Mouse (Mus musculus) erythroblast, embryonic 14.5 days (primary cell): ENCODE data around the gene Bmpr1a. TPM values are rescaled to one million over a fixed set of nuclear protein-coding genes. Genes with fewer than 3 reads are reported as not detected.
"Not testable (repeated sequence)": the region's sequence is repeated elsewhere in the genome, so short reads cannot be mapped to it uniquely, and the experiment has no call there.

Experiments
- H3K27me3 ChIP-seq: 2 replicates; pipeline ENCODE4 v1.6.1; 2012; ENCODE audit warnings: inconsistent platforms; ENCODE audit not compliant: control insufficient read depth
- H3K36me3 ChIP-seq: 2 replicates; pipeline ENCODE4 v1.6.1; 2012; ENCODE audit warnings: mild to moderate bottlenecking, inconsistent platforms; ENCODE audit not compliant: control insufficient read depth
- H3K4me1 ChIP-seq: 2 replicates; pipeline ENCODE4 v1.6.1; 2012; ENCODE audit warnings: inconsistent platforms; ENCODE audit not compliant: control insufficient read depth
- H3K4me3 ChIP-seq: replicated peaks from 2 replicates; pipeline ENCODE3; 2012; ENCODE audit warnings: moderate library complexity, mild to moderate bottlenecking, inconsistent platforms
- H3K9me3 ChIP-seq: 2 replicates; pipeline ENCODE4 v1.6.1; 2012; ENCODE audit warnings: low read length, inconsistent platforms, mixed read lengths; ENCODE audit not compliant: control insufficient read depth
- GATA1 ChIP-seq: IDR thresholded peaks from 2 replicates; pipeline ENCODE4 v1.6.1; 2012; ENCODE audit warnings: low read length, inconsistent platforms, mixed read lengths
- TAL1 ChIP-seq: IDR thresholded peaks from 3 replicates; pipeline ENCODE4 v1.6.1; 2012; ENCODE audit warnings: low read length, inconsistent platforms, mixed read lengths
- polyA plus RNA-seq: library from polyadenylated mRNA; stranded (reverse); fragments of >175 nt; gene quantifications from 2 replicates; pipeline ENCODE4 v1.2.3, GENCODE M21; 2012

Gene Bmpr1a
- polyA plus RNA-seq, 1 experiment: not detected

DNA sequence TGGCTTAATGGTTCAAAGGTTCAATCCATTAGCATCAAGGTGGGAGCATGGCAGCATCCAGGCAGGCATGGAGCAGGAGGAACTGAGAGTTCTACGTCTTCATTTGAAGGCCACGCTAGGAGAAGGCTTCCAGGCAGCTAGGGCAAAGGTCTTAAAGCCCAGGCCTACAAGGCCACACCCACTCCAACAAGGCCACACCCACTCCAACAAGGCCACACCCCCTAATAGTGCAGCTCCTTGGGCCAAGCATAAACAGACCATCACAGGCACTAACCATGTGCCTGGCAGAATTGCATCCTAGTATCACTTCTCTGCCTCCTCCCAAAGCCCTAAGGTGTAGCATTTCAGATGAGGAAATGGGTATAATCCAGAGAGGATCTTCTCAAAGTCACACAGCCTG is 131.4 kb downstream of the Bmpr1a start:
- no peaks in the 10 kb centered on the region for H3K27me3 ChIP-seq
- no peak for TF ChIP-seq GATA1
- no peak for TF ChIP-seq TAL1
- no peak overlapping the region for H3K4me3 ChIP-seq
- no peaks in the 10 kb centered on the region for H3K9me3 ChIP-seq
- no peaks in the 10 kb centered on the region for H3K36me3 ChIP-seq
- no peaks in the 10 kb centered on the region for H3K4me1 ChIP-seq

DNA sequence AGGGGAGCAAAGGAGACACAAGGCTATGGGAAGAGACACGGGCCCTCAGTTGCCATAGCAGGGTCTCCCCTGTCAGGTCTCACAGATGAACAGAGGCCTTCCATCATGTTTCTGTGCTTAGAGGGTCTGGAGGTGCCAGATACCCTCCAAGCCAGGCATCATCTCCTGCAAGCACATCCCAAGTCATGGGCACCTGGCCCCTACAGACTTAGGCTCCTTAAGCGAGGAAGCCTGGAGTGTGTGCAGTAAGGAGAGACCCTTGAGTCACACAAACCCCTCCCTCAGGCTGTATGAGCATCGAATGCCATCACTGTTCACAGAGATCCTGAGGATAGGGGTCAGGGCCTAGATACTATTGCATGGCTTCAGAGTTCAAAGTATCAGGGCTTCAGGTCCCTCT is 132.2 kb downstream of the Bmpr1a start:
- no peaks in the 10 kb centered on the region for H3K9me3 ChIP-seq
- no peaks in the 10 kb centered on the region for H3K36me3 ChIP-seq
- TF ChIP-seq GATA1 (no peak), TAL1 (no peak)
- no peak overlapping the region for H3K4me3 ChIP-seq
- H3K27me3 ChIP-seq: no peaks in the 10 kb centered on the region
- H3K4me1 ChIP-seq: no peaks in the 10 kb centered on the region

DNA sequence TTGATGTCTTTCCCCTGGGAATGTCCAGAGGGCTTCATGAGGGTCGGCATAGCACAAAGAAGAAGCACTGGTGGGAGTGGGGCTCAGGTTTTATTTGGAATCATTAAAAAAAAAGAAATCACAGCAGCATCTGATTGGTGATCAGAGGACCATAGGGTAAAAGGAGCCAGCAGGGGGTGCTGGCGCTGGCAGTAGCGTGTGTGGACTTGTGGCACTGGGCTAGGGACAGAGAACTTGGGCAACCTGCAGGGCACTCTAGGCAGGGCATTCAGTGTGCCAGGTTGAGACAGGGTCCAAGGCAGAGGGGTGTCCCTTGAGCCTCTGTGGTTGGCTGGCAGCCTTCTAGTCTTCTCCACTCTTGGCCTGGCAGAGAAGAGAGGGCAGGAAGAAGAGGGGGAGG is 132.9 kb downstream of the Bmpr1a start:
- 0 out of 2 replicates have a peak, but pooled peaks cover 2% of the 10 kb centered on the region for H3K9me3 ChIP-seq
- no peaks in the 10 kb centered on the region for H3K27me3 ChIP-seq
- no peak for TF ChIP-seq GATA1
- no peak for TF ChIP-seq TAL1
- no peak overlapping the region for H3K4me3 ChIP-seq
- no peaks in the 10 kb centered on the region for H3K4me1 ChIP-seq
- H3K36me3 ChIP-seq: no peaks in the 10 kb centered on the region

DNA sequence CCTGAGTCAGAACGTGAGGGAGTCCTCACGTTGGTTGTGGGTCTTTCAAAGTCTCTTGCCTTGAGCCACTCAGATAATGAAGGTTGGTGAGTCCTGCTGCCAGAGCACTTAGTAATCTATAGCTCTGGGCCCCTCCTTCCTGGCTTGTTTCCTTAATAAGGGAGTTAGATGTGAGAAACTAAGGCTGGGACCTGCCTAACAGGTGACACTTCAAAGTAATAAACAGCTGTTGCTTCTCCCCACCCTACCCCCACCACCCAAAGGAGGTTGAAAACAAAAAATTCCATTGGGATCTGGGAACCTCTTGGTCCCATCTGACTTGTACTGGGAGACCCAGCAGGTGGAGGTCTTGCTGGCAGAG is 138.0 kb downstream of the Bmpr1a start:
- TF ChIP-seq TAL1 (no peak), GATA1 (no peak)
- no peaks in the 10 kb centered on the region for H3K36me3 ChIP-seq
- H3K4me3 ChIP-seq: no peak overlapping the region
- H3K4me1 ChIP-seq: peaks cover 8% of the 10 kb centered on the region
- H3K27me3 ChIP-seq: peaks cover 5% of the 10 kb centered on the region; the same call in 1 of the 2 replicates
- 0 out of 2 replicates have a peak, but pooled peaks cover 2% of the 10 kb centered on the region for H3K9me3 ChIP-seq

DNA sequence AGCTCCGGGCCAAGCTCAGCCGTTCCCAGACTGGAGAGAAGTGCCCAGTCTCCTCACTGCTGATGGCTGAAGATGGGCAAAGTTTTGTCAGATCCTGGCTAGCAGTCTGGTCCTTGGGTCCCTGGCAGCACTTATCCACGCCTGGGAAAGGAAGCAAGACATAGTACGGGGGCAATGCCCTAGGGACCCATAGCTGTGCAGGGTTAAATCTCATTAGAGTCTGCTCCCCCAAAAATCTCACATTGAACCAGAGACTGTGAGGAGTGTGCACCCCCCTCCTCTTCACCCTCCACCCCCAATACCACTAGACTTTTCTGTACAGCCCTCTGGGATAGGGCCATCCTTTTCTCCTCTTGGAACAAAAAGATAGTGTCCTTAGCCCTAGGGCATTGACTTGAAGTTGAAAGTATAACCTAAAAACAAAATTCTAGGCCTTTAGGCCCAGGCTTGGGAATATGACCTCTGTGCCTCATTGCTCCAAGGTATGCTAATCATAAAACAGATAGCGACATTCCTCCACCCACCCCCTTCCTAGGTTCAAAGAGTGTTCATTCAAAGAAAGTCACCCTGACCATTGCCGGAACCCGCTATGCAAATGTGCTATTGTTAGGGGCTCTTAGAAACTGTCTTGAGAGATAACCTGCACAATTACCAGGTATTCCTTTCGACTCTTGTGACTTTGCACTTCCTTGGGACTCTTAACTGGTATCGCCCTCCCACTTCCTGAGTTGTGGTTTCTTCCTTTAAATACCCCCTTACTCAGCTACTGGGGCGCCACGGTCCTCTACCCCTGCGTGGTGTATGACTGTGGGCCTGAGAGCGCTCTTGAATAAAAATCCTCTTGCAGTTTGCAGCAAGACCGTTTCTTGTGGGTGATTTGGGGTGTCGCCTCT is 138.6 kb downstream of the Bmpr1a start:
- H3K27me3 ChIP-seq, H3K36me3 ChIP-seq, H3K9me3 ChIP-seq, H3K4me1 ChIP-seq, H3K4me3 ChIP-seq: not testable (repeated sequence)

DNA sequence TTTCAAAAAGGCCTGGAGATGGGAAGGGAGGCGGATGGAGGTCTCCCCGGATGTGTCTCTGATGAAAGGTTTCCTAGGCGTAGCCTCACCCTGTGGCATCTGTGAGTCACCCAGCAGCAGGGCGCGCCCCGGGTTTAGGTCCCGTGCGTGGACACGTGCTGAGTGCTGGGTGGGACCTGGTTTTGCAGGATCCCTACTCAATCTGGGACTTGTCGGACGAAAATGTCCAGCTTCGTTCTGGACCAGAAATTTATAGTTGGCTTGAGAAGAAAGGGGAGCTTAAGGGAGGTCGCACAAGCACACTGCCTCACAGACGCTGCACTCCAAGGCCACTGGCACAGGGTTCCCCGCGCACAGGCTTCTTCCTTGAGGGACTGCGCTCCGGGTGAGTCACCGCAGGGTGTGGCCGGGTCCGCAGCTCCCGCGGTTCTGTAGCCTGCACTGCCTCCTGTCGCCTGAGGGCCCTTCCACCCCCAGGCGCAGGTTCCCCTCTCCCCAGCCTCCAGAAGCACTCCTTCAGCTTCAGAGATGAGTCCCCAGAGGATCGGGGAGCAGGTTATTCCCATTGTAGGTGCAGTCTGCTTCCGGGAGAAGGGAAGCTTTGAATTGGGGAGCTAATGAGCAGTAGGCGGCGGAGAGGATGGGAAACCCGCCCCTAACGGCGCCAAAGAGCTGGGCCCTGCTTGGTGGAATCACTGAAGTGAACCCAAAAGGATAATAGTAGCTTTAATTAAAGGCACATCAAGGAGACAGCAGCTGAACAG is 139.5 kb downstream of the Bmpr1a start:
- Histone ChIP-seq H3K27me3 (peaks cover 5% of the 10 kb centered on the region; the same call in 1 of the 2 replicates), H3K9me3 (0 out of 2 replicates have a peak, but pooled peaks cover 2% of the 10 kb centered on the region), H3K36me3 (no peaks in the 10 kb centered on the region), H3K4me1 (peaks cover 8% of the 10 kb centered on the region), H3K4me3 (peak overlapping the region; percentile 36)
- TF ChIP-seq TAL1 (no peak), GATA1 (no peak)

DNA sequence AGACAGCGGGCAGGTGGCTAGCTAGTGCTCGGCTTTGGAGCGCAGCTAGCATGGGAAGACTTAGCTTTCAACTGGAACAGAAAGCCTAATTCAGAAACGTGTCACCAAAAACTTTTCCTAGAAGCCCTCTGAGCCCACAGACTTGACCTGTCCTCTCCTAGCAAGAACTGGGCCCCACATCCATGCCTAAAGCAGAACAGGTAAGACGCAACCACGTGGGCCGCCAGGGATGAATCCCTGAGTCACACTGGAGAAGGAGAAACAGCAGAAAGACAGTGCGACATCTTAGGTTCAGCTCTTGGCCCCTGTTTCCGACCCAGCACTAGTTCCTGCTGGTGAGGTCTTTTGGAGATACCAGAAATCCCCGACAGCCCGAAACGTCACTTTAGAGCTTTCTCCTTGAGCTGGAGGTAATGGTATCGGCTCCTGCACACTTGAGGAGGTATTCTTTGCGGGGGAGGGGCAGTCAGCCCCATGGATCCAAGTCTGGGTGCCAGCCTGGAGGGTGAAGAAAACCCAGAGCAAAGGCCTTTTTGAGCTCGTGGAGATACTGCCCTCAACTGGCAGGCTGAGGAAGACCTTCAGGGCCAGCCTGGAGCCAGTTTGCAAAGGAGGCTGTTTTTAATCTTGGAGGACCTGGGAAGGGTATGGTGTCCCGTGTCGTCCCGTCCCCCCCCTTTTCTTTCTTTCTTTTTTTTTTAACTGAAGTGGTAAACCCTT is 140.3 kb downstream of the Bmpr1a start:
- no peak for TF ChIP-seq TAL1
- TF ChIP-seq GATA1: no peak
- H3K27me3 ChIP-seq: peaks cover 5% of the 10 kb centered on the region; the same call in 1 of the 2 replicates
- H3K36me3 ChIP-seq: no peaks in the 10 kb centered on the region
- H3K9me3 ChIP-seq: 0 out of 2 replicates have a peak, but pooled peaks cover 2% of the 10 kb centered on the region
- H3K4me1 ChIP-seq: peaks cover 8% of the 10 kb centered on the region
- H3K4me3 ChIP-seq: no peak overlapping the region

DNA sequence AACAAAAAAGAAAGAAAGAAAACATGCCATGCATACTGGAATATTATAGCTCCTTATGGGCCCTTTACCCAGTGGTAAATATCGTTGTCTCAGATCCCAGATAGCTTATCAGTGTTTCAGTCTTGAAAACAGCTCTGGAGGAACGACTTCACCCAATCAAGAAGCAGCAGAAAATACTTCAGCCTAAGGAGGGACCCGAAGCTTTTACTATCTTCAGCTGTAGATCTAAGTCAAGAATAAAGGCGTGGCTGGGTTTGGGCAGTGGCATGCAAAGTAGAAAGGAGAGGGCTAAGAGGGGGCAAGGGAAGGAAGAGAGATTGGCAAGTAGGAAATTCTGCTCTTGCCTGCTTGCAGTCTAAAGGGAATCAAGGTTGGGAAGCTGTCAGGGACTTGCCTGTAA is 141.0 kb downstream of the Bmpr1a start:
- Histone ChIP-seq H3K36me3 (no peaks in the 10 kb centered on the region), H3K9me3 (0 out of 2 replicates have a peak, but pooled peaks cover 2% of the 10 kb centered on the region), H3K4me3 (no peak overlapping the region), H3K27me3 (peaks cover 5% of the 10 kb centered on the region; the same call in 1 of the 2 replicates), H3K4me1 (peaks cover 8% of the 10 kb centered on the region)
- TF ChIP-seq TAL1 (no peak), GATA1 (no peak)

Other genes starting within 250 kb of the Bmpr1a start
- 0.01 and 0.03 TPM in 2 replicates for gene Shld2, start 192.8 kb downstream of the Bmpr1a start, polyA plus RNA-seq
- 0.44 and 0.87 TPM in 2 replicates for gene Glud1, start 192.6 kb downstream of the Bmpr1a start, polyA plus RNA-seq
- not detected in 2 replicates for gene Fam25c, start 147.9 kb downstream of the Bmpr1a start, polyA plus RNA-seq
- gene Sncg, start 128.6 kb downstream of the Bmpr1a start, polyA plus RNA-seq: not detected in 2 replicates
- 0.01 TPM in 1 of 2 replicates, not detected in the other for gene Mmrn2, start 127.9 kb downstream of the Bmpr1a start, polyA plus RNA-seq
- gene 9230112D13Rik, start 19.5 kb upstream of the Bmpr1a start, polyA plus RNA-seq: 0.05 TPM in 1 of 2 replicates, not detected in the other
- not detected in 2 replicates for gene Ldb3, start 85.3 kb upstream of the Bmpr1a start, polyA plus RNA-seq
- not detected in 2 replicates for gene Opn4, start 96.8 kb upstream of the Bmpr1a start, polyA plus RNA-seq
- 0.77 and 1.1 TPM in 2 replicates for gene Wapl, start 170.6 kb upstream of the Bmpr1a start, polyA plus RNA-seq